Mouse (Mus musculus) midbrain, embryonic 15.5 days (tissue): ENCODE results near the gene Mapk8ip2. TPM values are rescaled to one million over a fixed set of nuclear protein-coding genes. Genes with fewer than 3 reads are reported as not detected.

Experiments used
- polyA plus RNA-seq: library from polyadenylated mRNA; unstranded; fragments of >200 nt; fragmentation: Nextera tagmentation; extraction: Ambion mirVana; gene quantifications from 2 replicates; pipeline ENCODE4 v1.2.1, GENCODE M21; 2015

Mapk8ip2 gene
- polyA plus RNA-seq, 1 experiment from 2014 or later = 88.5 TPM

Other genes starting within 250 kb of the Mapk8ip2 start
- gene Ppp6r2, start 242.4 kb upstream of the Mapk8ip2 start, polyA plus RNA-seq = 83.2 and 89.8 TPM in 2 replicates
- gene Sbf1, start 138.6 kb upstream of the Mapk8ip2 start, polyA plus RNA-seq = 106 and 112 TPM in 2 replicates
- not detected in 2 replicates for gene Adm2, start 131.2 kb upstream of the Mapk8ip2 start, polyA plus RNA-seq
- not detected in 2 replicates for gene Miox, start 119.5 kb upstream of the Mapk8ip2 start, polyA plus RNA-seq
- gene Lmf2, start 98.3 kb upstream of the Mapk8ip2 start, polyA plus RNA-seq = 30.5 and 35.0 TPM in 2 replicates
- 115 and 121 TPM in 2 replicates for gene Ncaph2, start 98.2 kb upstream of the Mapk8ip2 start, polyA plus RNA-seq
- gene Sco2, start 80.1 kb upstream of the Mapk8ip2 start, polyA plus RNA-seq = 15.7 and 15.8 TPM in 2 replicates
- 2.1 and 2.7 TPM in 2 replicates for gene Tymp, start 76.9 kb upstream of the Mapk8ip2 start, polyA plus RNA-seq
- 3.4 and 4.3 TPM in 2 replicates for gene Odf3b, start 74.6 kb upstream of the Mapk8ip2 start, polyA plus RNA-seq
- gene Klhdc7b, start 69.0 kb upstream of the Mapk8ip2 start, polyA plus RNA-seq = 0.05 TPM in 1 of 2 replicates, not detected in the other
- not detected in 2 replicates for gene Syce3, start 43.4 kb upstream of the Mapk8ip2 start, polyA plus RNA-seq
- 1.2 and 1.8 TPM in 2 replicates for gene Cpt1b, start 28.1 kb upstream of the Mapk8ip2 start, polyA plus RNA-seq
- gene C730034F03Rik, start 24.3 kb upstream of the Mapk8ip2 start, polyA plus RNA-seq = 7.3 and 8.2 TPM in 2 replicates
- gene Gm44502, start 24.2 kb upstream of the Mapk8ip2 start, polyA plus RNA-seq = not detected in 2 replicates
- 91.8 and 92.3 TPM in 2 replicates for gene Chkb, start 24.0 kb upstream of the Mapk8ip2 start, polyA plus RNA-seq
- gene Arsa, start 23.5 kb downstream of the Mapk8ip2 start, polyA plus RNA-seq = 31.9 and 32.3 TPM in 2 replicates
- 16.0 and 16.9 TPM in 2 replicates for gene Shank3, start 45.7 kb downstream of the Mapk8ip2 start, polyA plus RNA-seq
- 2.4 and 3.2 TPM in 2 replicates for gene Acr, start 114.4 kb downstream of the Mapk8ip2 start, polyA plus RNA-seq
- gene Rabl2, start 138.0 kb downstream of the Mapk8ip2 start, polyA plus RNA-seq = 81.3 and 92.1 TPM in 2 replicates